Mouse (Mus musculus) left cerebral cortex, adult 9 months (tissue): Measurements from ENCODE around the gene Ciita.

Experiments
- DNase-seq, 2 experiments: peaks; one replicate each; pipeline ENCODE4 v3.0.0; 2022; ENCODE audit warnings: low spot score in 2 of 2

Gene Ciita

GRCm38 (mm10) chr16:10518030-10518429, 38.2 kb downstream of the Ciita start:
- no peak for DNase-seq

DNA sequence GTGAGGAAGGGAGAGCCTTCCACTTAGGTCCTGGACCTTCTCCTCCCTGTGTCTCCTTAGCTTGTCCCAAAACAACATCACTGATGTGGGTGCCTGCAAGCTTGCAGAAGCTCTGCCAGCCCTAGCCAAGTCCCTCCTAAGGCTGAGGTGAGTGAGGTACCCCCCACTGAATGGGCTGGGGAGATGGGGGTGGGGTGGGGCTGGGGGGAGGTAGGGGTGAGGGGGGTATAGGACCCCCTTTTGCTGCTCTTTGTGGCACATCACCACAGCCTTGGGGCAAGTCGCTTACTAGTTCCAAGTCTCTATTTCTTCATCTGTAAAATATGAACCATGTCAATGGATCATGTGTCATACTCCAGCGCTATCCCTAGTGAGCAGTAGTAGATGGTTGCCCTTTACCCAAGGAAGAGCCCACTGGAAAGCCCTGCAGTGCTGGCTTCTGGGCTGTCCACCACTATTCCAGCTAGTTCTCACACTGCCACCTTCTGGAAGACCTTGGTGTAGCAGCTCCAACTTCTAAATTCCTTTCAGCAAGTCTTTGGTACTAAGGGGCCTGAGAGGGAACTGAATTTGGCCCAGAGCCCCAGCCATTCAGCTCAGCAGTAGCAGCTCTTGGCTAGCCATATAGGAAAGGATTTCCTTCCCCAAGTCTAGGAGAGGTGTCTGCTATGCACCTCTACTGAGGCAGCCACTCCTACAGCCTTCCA, 41.2 kb downstream of the Ciita start:
- peak in 1 of 2 experiments; percentile 89 for DNase-seq

GRCm38 (mm10) chr16:10522811-10523210, 43.0 kb downstream of the Ciita start:
- peak in 1 of 2 experiments; percentile 79 for DNase-seq

- DNase-seq = no peak
These were observed 43.8 kb downstream of the Ciita start for GRCm38 (mm10) chr16:10523650-10524049.

DNA sequence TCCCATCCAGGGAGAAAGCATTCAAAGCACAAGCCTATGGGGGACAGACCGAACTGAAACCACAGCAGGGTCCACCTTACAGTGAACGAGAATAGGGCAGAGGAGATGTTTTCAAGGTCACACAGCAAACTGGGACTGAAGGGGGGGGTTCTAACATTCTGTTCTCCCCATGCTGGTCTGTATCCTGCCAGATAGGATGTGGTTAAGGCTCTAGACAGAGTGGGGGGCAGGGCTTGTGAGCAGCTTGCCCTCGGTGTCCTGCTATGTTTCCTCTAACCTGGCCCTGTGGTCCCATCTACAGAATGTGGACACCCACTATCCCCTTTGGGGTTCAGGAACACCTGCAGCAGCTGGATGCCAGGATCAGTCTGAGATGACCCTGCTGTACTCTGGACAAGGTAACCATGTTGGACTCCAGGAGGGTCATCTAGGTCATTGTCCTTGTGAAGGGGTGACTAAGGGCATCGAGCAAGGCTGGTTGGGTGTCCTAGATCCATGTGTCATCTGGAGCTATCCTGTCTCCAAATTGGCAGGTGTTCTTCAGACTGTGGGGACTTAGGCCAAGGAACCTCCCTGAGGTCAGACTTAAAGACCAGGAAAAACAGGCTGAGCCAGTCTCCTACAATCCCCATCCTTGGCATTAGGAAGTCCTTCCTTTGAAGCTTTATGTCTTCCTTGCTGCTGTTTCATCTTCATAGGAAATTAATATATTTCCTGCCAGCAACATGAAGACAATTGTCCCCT, 45.2 kb downstream of the Ciita start:
- DNase-seq = no peak

GRCm38 (mm10) chr16:10525610-10525980, 45.7 kb downstream of the Ciita start:
- DNase-seq = no peak

DNA sequence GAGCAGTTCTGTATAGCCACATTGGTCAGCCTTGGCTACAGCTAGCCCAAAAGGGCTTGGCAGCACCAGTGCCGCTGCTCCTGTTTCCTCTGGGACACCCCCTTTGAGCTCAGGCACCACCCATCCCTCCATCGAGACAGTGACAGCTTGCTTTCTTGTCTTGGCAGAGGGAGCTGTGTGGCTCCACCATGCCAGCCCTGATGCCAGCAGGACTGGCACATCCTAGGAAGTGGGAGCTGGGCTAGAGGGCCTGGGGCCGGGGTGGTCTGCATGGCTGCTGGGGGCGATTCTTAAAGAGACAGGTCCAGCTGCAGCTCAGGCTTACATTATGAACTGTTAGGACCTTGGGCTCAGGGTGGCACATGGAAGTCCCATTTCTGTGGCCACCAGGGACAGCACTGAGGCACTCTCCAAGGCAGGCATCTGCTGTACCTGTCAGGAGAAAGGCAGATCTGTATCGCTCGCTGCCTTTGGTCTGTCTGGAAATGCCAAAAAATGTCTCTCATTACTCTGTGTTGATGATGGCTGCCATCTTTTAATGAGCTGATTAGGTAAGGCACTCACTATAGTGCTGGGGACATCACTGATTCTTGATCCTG, 47.3 kb downstream of the Ciita start:
- DNase-seq = no peak

GRCm38 (mm10) chr16:10528382-10528781, 48.5 kb downstream of the Ciita start:
- DNase-seq = no peak

GRCm38 (mm10) chr16:10530179-10530578, 50.3 kb downstream of the Ciita start:
- no peak for DNase-seq

DNA sequence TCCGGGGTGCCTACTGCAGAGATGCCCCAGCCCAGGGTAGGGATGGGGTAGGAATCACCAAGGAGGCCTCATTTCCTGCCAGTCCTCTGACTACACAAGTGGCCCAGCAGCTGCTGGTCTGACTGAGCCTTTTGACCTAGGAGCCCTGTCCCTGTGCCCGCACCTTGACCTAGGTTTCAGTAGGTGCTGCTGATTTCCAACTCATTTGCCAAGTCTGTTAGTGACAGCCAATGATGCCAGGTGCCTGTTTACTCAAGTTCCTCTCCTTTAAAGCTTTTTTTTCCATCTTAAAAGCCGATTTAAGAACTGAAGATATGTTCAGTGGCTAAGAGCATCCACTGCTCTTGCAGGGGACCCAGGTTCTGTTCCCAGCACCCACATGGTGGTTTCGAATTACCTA, 53.9 kb downstream of the Ciita start:
- DNase-seq = no peak

DNA sequence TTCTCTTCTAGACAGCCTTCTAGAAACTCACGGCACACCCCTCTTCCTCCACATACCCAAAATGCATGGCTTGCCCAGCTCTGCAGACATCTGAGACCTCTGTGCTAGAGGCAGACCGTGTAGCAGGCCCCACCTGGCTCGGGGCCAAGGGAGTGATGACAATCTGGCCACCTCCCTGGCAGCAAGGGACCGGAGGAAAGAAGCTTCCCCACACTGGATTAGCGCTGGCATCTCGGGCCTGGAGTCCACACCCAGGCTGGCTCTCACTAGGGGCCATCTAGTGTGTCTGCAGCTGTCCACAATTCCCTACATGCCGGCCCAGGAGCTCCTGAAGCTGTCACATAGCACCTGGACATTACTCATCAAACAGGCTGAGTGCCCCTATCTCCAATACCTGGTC, 54.7 kb downstream of the Ciita start:
- no peak for DNase-seq

GRCm38 (mm10) chr16:10536323-10536722, 56.5 kb downstream of the Ciita start:
- DNase-seq = no peak

DNA sequence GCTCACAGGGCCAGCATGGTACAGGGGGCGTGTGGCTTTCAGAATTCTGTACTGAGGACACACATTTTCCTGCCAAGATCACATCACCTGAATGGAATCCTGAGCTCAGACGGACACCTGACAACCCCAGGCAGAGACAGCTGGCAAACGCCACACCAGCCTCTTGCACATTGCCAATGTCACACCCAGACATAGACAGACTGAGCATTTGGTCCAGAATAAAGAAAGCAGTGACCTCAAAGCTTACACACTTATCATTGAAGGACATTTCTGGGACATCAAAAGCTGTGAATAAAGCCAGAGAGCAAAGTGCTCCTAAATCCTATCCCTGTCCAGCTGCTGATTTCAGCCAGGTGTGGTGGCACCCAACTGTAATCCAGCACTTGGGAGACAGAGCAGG, 57.1 kb downstream of the Ciita start:
- DNase-seq = no peak

GRCm38 (mm10) chr16:10540763-10541597, 61.1 kb downstream of the Ciita start:
- DNase-seq = peak in 1 of 2 experiments; percentile 8

DNA sequence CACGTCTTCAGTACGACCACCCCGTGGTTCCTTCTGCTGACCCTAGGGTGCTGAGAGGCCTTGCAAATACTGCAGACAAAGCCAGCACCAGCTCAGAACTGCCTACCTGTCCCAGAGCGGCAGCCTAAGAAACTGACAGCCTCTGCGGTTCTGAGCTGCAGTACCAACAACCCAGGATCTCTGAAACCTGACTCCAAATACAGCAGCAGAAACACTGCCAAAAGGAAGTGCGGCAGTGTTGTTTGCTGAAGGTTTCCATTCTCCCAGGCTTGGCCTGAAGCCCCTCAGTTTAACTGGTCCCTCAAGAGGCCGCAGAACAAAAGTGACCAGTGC, 61.7 kb downstream of the Ciita start:
- peak in 1 of 2 experiments; percentile 35 for DNase-seq

GRCm38 (mm10) chr16:10542266-10542665, 62.4 kb downstream of the Ciita start:
- no peak for DNase-seq

DNA sequence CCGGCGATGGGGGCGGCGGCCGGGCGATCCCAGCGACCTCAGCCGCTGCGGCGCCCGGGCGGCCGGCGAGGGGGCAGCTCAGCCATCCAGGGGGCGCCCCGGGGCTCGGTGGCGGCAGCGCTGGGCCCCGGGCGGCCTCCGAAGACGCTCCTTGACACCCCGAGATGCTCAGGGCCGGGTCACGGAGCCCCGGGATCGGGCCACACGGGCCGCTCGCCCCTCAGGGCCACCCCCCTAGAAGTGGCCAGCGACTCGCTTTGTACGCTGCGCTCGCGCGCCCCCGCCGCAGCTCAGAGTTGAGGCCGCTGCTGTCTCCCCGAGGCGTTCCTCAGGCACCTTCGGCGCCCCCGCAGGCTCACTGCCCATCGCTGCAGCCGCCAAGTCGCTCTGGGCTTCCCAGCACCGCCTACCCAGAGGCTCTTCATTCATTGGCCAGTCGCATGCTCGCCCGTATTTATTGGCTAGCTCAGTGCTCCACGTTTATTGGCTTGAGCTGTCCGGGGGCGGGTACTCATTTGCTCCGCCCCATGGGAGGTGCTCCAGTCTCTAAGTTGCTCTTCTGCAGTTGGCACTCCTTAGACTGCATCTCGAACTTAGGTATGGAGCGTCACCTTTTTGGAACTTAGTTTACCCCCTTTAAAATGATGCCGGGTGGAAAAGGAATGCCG, 63.0 kb downstream of the Ciita start, which contains the start of gene Dexi:
Gene Dexi (minus strand): TSS at position 357 of the 668 bp plus-strand sequence.
- DNase-seq = peak; percentile 95 to 98

- DNase-seq = peak; percentile 90 to 97
These were observed 65.2 kb downstream of the Ciita start, which contains the start of gene Clec16a for GRCm38 (mm10) chr16:10544995-10545622. Gene Clec16a (plus strand): TSS chr16:10545339.

DNA sequence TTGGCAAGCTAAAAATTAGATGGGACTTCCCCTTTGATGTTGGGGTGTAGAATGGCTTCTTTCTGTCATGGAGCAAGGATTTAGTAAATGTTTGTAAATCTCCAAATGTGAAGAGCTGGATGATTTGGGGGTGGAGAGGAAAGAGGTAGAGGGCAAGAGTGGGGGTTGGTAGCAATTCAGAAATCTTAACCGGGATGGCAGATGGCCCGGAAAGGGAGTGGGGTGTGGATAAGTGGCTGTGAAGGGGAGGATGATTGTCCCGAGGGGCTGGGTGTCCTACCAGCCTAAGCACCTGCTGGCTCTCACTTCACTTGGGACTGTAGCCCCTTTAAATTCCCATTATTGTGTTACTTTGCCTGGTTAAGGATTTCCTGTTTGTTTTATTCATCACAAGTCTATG, 67.0 kb downstream of the Ciita start:
- no peak for DNase-seq

DNA sequence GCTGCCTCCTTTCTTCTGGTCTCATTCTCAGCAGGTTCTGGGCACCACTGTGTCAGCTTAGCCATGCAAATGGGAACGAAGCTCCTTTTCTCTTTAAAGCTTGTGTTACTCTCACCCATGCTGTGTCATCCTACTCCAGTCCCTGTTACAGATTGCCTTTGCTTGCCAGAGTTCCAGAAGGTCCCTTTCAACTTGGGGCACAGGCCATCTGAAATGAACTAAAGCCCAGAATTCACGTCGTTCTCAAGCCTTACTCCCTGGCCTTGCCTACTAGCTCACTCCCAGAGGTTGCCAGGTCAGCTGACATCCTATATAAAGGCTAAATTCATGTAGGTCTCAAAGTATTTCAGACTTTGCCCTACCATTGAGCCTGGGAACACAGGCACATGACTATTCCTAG, 69.1 kb downstream of the Ciita start:
- DNase-seq = no peak

- no peak for DNase-seq
These were observed 69.7 kb downstream of the Ciita start for GRCm38 (mm10) chr16:10549600-10549999.
